Mouse (Mus musculus) embryonic facial prominence, embryonic 10.5 days (tissue): ENCODE data around the gene Rbl2. TPM values are rescaled to one million over a fixed set of nuclear protein-coding genes. Genes with fewer than 3 reads are reported as not detected.
A peak's percentile ranks its signal among the peaks of the same experiment; 100 is the strongest.

Experiments
- DNase-seq: peaks from one replicate; pipeline ENCODE4 v3.0.0-alpha.2; 2017; ENCODE audit warnings: low spot score
- H3K27ac ChIP-seq: fragments of 300-500 bp; sonication (generic); replicated peaks from 2 replicates; pipeline ENCODE4 v1.5.1; 2016; ENCODE audit warnings: mild to moderate bottlenecking
- H3K27me3 ChIP-seq: fragments of 300-500 bp; sonication (generic); replicated peaks from 2 replicates; pipeline ENCODE4 v1.6.1; 2016; ENCODE audit warnings: low read depth, mild to moderate bottlenecking; ENCODE audit not compliant: poor library complexity, severe bottlenecking
- H3K36me3 ChIP-seq: fragments of 300-500 bp; sonication (generic); replicated peaks from 2 replicates; pipeline ENCODE4 v1.6.1; 2016; ENCODE audit warnings: mild to moderate bottlenecking, moderate library complexity
- H3K4me1 ChIP-seq: fragments of 300-500 bp; sonication (generic); 2 replicates; pipeline ENCODE4 v1.6.1; 2016
- H3K4me3 ChIP-seq: fragments of 300-500 bp; sonication (generic); 2 replicates; pipeline ENCODE4 v1.5.1; 2016; ENCODE audit warnings: mild to moderate bottlenecking, moderate library complexity
- H3K9me3 ChIP-seq: fragments of 300-500 bp; sonication (generic); 2 replicates; pipeline ENCODE4 v1.6.1; 2016; ENCODE audit warnings: mild to moderate bottlenecking
- WGBS: fragments of 180-500 bp; shearing (Covaris S2); methylation state at CpG from one replicate; pipeline ENCODE4 v1.1.7; 2016; 5-methylcytosine and 5-hydroxymethylcytosine counted together
- polyA plus RNA-seq: library from polyadenylated mRNA; unstranded; fragments of >200 nt; fragmentation: Nextera tagmentation; extraction: Ambion mirVana; gene quantifications from 2 replicates; pipeline ENCODE4 v1.2.1, GENCODE M21; 2016

Gene Rbl2
- polyA plus RNA-seq, 1 experiment from 2014 or later: 8.4 TPM

- Histone ChIP-seq H3K36me3 (peaks cover 75% of the 10 kb centered on the region), H3K4me1 (no peaks in the 10 kb centered on the region), H3K27me3 (no peaks in the 10 kb centered on the region), H3K9me3 (no peaks in the 10 kb centered on the region), H3K4me3 (no peak overlapping the region), H3K27ac (no peak overlapping the region)
- DNase-seq: no peak
- 85% methylated on average over 11 of the region's 11 CpGs for WGBS
These were observed 45.1 kb downstream of the Rbl2 start for GRCm38 (mm10) chr8:91114910-91115309.

- Histone ChIP-seq H3K27me3 (no peaks in the 10 kb centered on the region), H3K9me3 (no peaks in the 10 kb centered on the region), H3K4me3 (no peak overlapping the region), H3K27ac (no peak overlapping the region), H3K4me1 (no peaks in the 10 kb centered on the region), H3K36me3 (peaks cover 90% of the 10 kb centered on the region)
- WGBS: 94% methylated on average over 4 of the region's 4 CpGs
- DNase-seq: no peak
These were observed 47.7 kb downstream of the Rbl2 start for GRCm38 (mm10) chr8:91117537-91117936.

- Histone ChIP-seq H3K27me3 (no peaks in the 10 kb centered on the region), H3K4me1 (no peaks in the 10 kb centered on the region), H3K36me3 (peaks cover 90% of the 10 kb centered on the region), H3K27ac (no peak overlapping the region), H3K4me3 (no peak overlapping the region), H3K9me3 (no peaks in the 10 kb centered on the region)
- WGBS: 80% methylated on average over 3 of the region's 3 CpGs
- DNase-seq: no peak
These were observed 48.3 kb downstream of the Rbl2 start for GRCm38 (mm10) chr8:91118131-91118530.

GRCm38 (mm10) chr8:91124315-91124714 lies 54.5 kb downstream of the Rbl2 start:
- Histone ChIP-seq H3K36me3 (peaks cover 97% of the 10 kb centered on the region), H3K27ac (no peak overlapping the region), H3K9me3 (no peaks in the 10 kb centered on the region), H3K4me3 (no peak overlapping the region), H3K4me1 (no peaks in the 10 kb centered on the region), H3K27me3 (no peaks in the 10 kb centered on the region)
- WGBS: 93% methylated on average over 5 of the region's 5 CpGs
- DNase-seq: no peak

GRCm38 (mm10) chr8:91126786-91127185 lies 56.9 kb downstream of the Rbl2 start:
- DNase-seq: no peak
- no peaks in the 10 kb centered on the region for H3K9me3 ChIP-seq
- 95% methylated on average over 8 of the region's 8 CpGs for WGBS
- H3K27ac ChIP-seq: no peak overlapping the region
- H3K4me3 ChIP-seq: no peak overlapping the region
- H3K27me3 ChIP-seq: no peaks in the 10 kb centered on the region
- no peaks in the 10 kb centered on the region for H3K4me1 ChIP-seq
- peaks cover 78% of the 10 kb centered on the region for H3K36me3 ChIP-seq

GRCm38 (mm10) chr8:91132731-91133130 lies 62.9 kb downstream of the Rbl2 start:
- H3K27ac ChIP-seq: no peak overlapping the region

GRCm38 (mm10) chr8:91133441-91134069 lies 63.7 kb downstream of the Rbl2 start:
- peak overlapping the region; percentile 91 for H3K4me3 ChIP-seq
- peak overlapping the region; percentile 78 for H3K27ac ChIP-seq
- DNase-seq: no peak
- H3K36me3 ChIP-seq: peaks cover 12% of the 10 kb centered on the region
- peaks cover 34% of the 10 kb centered on the region for H3K4me1 ChIP-seq
- H3K9me3 ChIP-seq: no peaks in the 10 kb centered on the region
- no peaks in the 10 kb centered on the region for H3K27me3 ChIP-seq
- under 1% methylated on average over 58 of the region's 58 CpGs for WGBS

More at GRCm38 (mm10) chr8:91132731-91133130, 62.9 kb downstream of the Rbl2 start:
- Histone ChIP-seq H3K4me1 (peaks cover 34% of the 10 kb centered on the region), H3K9me3 (no peaks in the 10 kb centered on the region), H3K4me3 (peak overlapping the region; percentile 91), H3K36me3 (peaks cover 20% of the 10 kb centered on the region), H3K27me3 (no peaks in the 10 kb centered on the region)
- WGBS: 76% methylated on average over 4 of the region's 4 CpGs
- no peak for DNase-seq

- peak overlapping the region; percentile 91 for H3K4me3 ChIP-seq
- no peaks in the 10 kb centered on the region for H3K27me3 ChIP-seq
- H3K4me1 ChIP-seq: peaks cover 34% of the 10 kb centered on the region
- H3K9me3 ChIP-seq: no peaks in the 10 kb centered on the region
- H3K36me3 ChIP-seq: peaks cover 7% of the 10 kb centered on the region
- peak; percentile 99 for DNase-seq
- WGBS: 0% methylated on average over 24 of the region's 24 CpGs
- H3K27ac ChIP-seq: peak overlapping the region; percentile 77
These were observed 64.2 kb downstream of the Rbl2 start for GRCm38 (mm10) chr8:91134070-91134475.

- 64% methylated on average over 12 of the region's 12 CpGs for WGBS
- DNase-seq: no peak
- peak overlapping the region; percentile 77 for H3K27ac ChIP-seq
- H3K9me3 ChIP-seq: no peaks in the 10 kb centered on the region
- H3K4me1 ChIP-seq: peaks cover 34% of the 10 kb centered on the region
- peak overlapping the region; percentile 91 for H3K4me3 ChIP-seq
- peaks cover under 1% of the 10 kb centered on the region for H3K36me3 ChIP-seq
- no peaks in the 10 kb centered on the region for H3K27me3 ChIP-seq
These were observed 64.8 kb downstream of the Rbl2 start for GRCm38 (mm10) chr8:91134659-91135058.

- H3K4me1 ChIP-seq: peaks cover 34% of the 10 kb centered on the region
- 0 out of 2 replicates have a peak overlapping the region, but pooled peaks have one; percentile 36 for H3K27ac ChIP-seq
- H3K36me3 ChIP-seq: no peaks in the 10 kb centered on the region; the same call in 1 of the 2 replicates
- 72% methylated on average over 14 of the region's 14 CpGs for WGBS
- H3K27me3 ChIP-seq: no peaks in the 10 kb centered on the region
- no peaks in the 10 kb centered on the region for H3K9me3 ChIP-seq
- no peak overlapping the region for H3K4me3 ChIP-seq
- DNase-seq: no peak
These were observed 65.7 kb downstream of the Rbl2 start for GRCm38 (mm10) chr8:91135308-91136181.

GRCm38 (mm10) chr8:91140828-91141227 lies 71.0 kb downstream of the Rbl2 start:
- Histone ChIP-seq H3K27me3 (no peaks in the 10 kb centered on the region), H3K27ac (no peak overlapping the region), H3K9me3 (0 out of 2 replicates have a peak, but pooled peaks cover 6% of the 10 kb centered on the region), H3K36me3 (no peaks in the 10 kb centered on the region), H3K4me3 (no peak overlapping the region), H3K4me1 (peaks cover 5% of the 10 kb centered on the region; the same call in 1 of the 2 replicates)
- 87% methylated on average over 4 of the region's 4 CpGs for WGBS
- DNase-seq: no peak

- Histone ChIP-seq H3K4me3 (no peak overlapping the region), H3K9me3 (no peaks in the 10 kb centered on the region), H3K36me3 (no peaks in the 10 kb centered on the region), H3K27ac (no peak overlapping the region), H3K27me3 (no peaks in the 10 kb centered on the region), H3K4me1 (no peaks in the 10 kb centered on the region)
- DNase-seq: peak; percentile 41
- 16% methylated on average over 6 of the region's 6 CpGs for WGBS
These were observed 77.9 kb downstream of the Rbl2 start for GRCm38 (mm10) chr8:91147715-91148114.
